Mouse (Mus musculus) Patski (cell line): ENCODE data around the gene Rps26. TPM values are rescaled to one million over a fixed set of nuclear protein-coding genes. Genes with fewer than 3 reads are reported as not detected.
A peak's percentile ranks its signal among the peaks of the same experiment; 100 is the strongest.

ENCODE experiments used
- ATAC-seq: fragments of 100-300 bp; one replicate; pipeline ENCODE4 v1.8.0; 2021
- CTCF ChIA-PET: fragments of 350-600 bp; sonication (Branson Sonifier 250); formaldehyde crosslinking; loops from one replicate; lab custom pipeline; 2022; ENCODE audit warnings: inconsistent platforms; lab: Charles Lee
- POLR2A ChIA-PET: fragments of 350-600 bp; sonication (Branson Sonifier 250); formaldehyde crosslinking; loops from one replicate; lab custom pipeline; 2022; ENCODE audit warnings: antibody characterized with exemption, inconsistent platforms; lab: Charles Lee
- DNase-seq: peaks from one replicate; pipeline ENCODE4 v3.0.0-alpha.2; 2011; ENCODE audit warnings: low read depth, low spot score
- H3K27me3 ChIP-seq: fragments of 371-371 bp; one replicate; pipeline ENCODE4 v1.5.1; 2021
- CTCF ChIP-seq: fragments of 100-300 bp; IDR thresholded peaks from one replicate; pipeline ENCODE4 v1.5.1; 2021
- in situ Hi-C: fragments of 300-500 bp; cut with MboI; formaldehyde crosslinking; loops from 3 replicates; pipeline ENCODE4 v1.11.1; 2018; ENCODE audit warnings: low pct_unique_long_range_greater_than_20kb, mixed read lengths
- polyA plus RNA-seq: library from polyadenylated mRNA; unstranded; gene quantifications from one replicate; pipeline ENCODE4 v1.2.3, GENCODE M21; 2021

Rps26 gene
- polyA plus RNA-seq, 1 experiment from 2014 or later = 259 TPM

DNA sequence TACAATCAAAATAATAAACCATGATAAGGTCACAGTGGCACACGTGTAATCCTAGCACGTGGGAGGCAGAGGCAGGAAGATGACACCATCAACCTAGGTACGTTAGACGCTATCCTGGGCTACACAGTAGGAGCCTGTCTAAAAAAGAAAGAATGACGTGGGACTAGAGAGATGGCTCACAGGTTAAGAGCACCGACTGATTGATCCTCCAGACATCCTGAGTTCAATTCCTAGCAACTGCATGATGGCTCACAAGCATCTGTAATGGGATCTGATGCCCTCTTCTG lies 13.4 kb downstream of the Rps26 start:
- ChIA-PET CTCF (interaction anchor here (0.6 to 2.8 kb wide), 15 partner anchors 9 to 98 kb away, joined by 3 to 24 read pairs (median 5); partner anchors contain the start of genes Esyt1, Pa2g4, Suox and Zc3h10), POLR2A (interaction anchor here (1.0 kb wide), 1 partner anchor 47 kb away, joined by 3 read pairs; the partner anchor contains the start of gene Pa2g4)
- DNase-seq = no peak
- in situ Hi-C loops = loop anchor here (5.0 kb wide), 1 partner anchor 66 kb away; the partner anchor contains the start of genes Rpl41 and Zc3h10
- no peak for TF ChIP-seq CTCF
- ATAC-seq = no peak
- no peaks in the 10 kb centered on the region for H3K27me3 ChIP-seq

- POLR2A ChIA-PET = interaction anchor here (1.0 kb wide), 1 partner anchor 47 kb away, joined by 3 read pairs; the partner anchor contains the start of gene Pa2g4
- CTCF ChIA-PET = interaction anchor here (0.6 to 2.8 kb wide), 17 partner anchors 10 to 271 kb away, joined by 3 to 24 read pairs (median 5); partner anchors contain the start of genes Esyt1, Pa2g4, Suox and Zc3h10
- peak; percentile 94 for TF ChIP-seq CTCF
- ATAC-seq (peak; percentile 54), DNase-seq (no peak)
- in situ Hi-C loops = loop anchor here (5.0 kb wide), 1 partner anchor 65 kb away; the partner anchor contains the start of genes Rpl41 and Zc3h10
- H3K27me3 ChIP-seq = no peaks in the 10 kb centered on the region
Observed at GRCm38 (mm10) chr10:128612433-128613153, 14.0 kb downstream of the Rps26 start.

GRCm38 (mm10) chr10:128606483-128606882 lies 20.1 kb downstream of the Rps26 start:
- CTCF ChIA-PET = interaction anchor here (2.5 kb wide), 1 partner anchor 15 kb away, joined by 7 read pairs; no protein-coding TSS in a partner anchor
- ATAC-seq (no peak), DNase-seq (no peak)
- POLR2A ChIA-PET = no interaction called here
- H3K27me3 ChIP-seq = no peaks in the 10 kb centered on the region
- in situ Hi-C loops = no loop called here
- no peak for TF ChIP-seq CTCF

- in situ Hi-C loops = no loop called here
- POLR2A ChIA-PET = interaction anchor here (0.5 kb wide), 1 partner anchor 13 kb away, joined by 5 read pairs; the partner anchor contains the start of gene Erbb3
- ATAC-seq = no peak
Observed at GRCm38 (mm10) chr10:128602470-128603128, 23.9 kb downstream of the Rps26 start.

DNA sequence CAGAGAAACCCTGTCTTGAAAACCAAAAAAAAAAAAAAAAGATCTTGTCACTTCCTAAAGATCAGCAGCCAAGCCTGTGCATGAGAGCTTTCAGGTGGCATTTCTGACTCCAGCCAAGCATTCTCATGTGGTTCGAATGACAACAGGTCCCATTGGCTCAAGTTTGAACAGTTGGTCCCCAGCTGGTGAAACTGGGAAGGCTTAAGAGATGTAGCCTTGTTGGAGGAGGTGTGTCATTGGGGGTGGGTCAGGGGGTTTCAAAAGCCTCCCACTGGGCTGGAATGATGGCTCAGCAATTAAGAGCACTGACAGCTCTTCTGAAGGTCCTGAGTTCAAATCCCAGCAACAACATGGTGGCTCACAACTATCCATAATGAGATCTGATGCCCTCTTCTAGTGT lies 25.0 kb downstream of the Rps26 start:
- H3K27me3 ChIP-seq = no peaks in the 10 kb centered on the region
- no peak for TF ChIP-seq CTCF
- ChIA-PET POLR2A (no interaction called here), CTCF (interaction anchor here (3.6 kb wide), 1 partner anchor 11 kb away, joined by 24 read pairs; no protein-coding TSS in a partner anchor)
- ATAC-seq = no peak
- no peak for DNase-seq
- in situ Hi-C loops = no loop called here

More at GRCm38 (mm10) chr10:128602470-128603128, 23.9 kb downstream of the Rps26 start:
- CTCF ChIA-PET = interaction anchor here (3.6 kb wide), 1 partner anchor 10 kb away, joined by 24 read pairs; no protein-coding TSS in a partner anchor
- TF ChIP-seq CTCF = no peak
- no peaks in the 10 kb centered on the region for H3K27me3 ChIP-seq
- DNase-seq = no peak

DNA sequence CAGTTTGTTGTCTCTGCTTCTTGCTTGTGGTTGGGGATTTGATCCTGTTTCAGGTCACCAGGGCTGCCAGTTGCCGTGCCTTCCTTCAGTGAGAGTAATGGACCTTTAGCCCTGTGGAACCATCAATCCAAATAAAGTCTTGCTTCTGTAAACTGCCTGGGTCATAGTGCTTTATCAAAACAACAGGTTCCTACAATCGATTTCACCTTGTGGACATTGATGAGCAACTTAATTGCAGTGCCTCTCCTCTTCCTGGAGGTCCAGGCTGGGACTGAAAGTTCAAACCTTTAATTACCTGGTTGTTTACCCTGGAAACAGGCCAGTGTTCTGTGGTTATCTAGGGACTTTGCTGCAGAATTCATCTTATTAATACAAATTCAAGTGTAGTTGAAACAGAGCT lies 28.1 kb downstream of the Rps26 start:
- ATAC-seq (no peak), DNase-seq (no peak)
- CTCF ChIA-PET = interaction anchor here (1.3 kb wide), 1 partner anchor 14 kb away, joined by 5 read pairs; no protein-coding TSS in a partner anchor
- in situ Hi-C loops = no loop called here
- no peak for TF ChIP-seq CTCF
- peaks cover 13% of the 10 kb centered on the region for H3K27me3 ChIP-seq
- POLR2A ChIA-PET = no interaction called here

GRCm38 (mm10) chr10:128592797-128593196 lies 33.8 kb downstream of the Rps26 start:
- ATAC-seq (no peak), DNase-seq (no peak)
- ChIA-PET POLR2A (no interaction called here), CTCF (no interaction called here)
- in situ Hi-C loops = no loop called here
- H3K27me3 ChIP-seq = peaks cover 18% of the 10 kb centered on the region
- no peak for TF ChIP-seq CTCF

DNA sequence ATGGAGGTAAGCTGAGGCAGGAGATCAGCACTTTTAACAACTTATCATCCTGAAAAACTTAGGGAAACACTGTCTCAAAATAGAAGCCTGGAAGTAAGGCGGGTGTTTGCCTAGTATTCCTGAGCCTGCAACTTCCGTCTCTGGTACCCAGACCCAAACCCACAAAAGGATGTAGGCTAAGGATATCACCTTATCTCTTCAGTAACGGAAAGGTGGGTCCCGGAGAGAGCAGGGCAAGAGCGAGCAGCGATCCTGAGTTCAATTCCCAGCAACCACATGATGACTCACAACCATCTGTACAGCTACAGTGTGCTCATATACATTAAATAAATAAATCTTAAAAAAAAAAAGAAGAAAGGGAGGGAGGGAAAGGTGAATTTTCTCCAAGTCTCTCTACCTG lies 35.1 kb downstream of the Rps26 start:
- ATAC-seq (no peak), DNase-seq (no peak)
- in situ Hi-C loops = no loop called here
- peaks cover 18% of the 10 kb centered on the region for H3K27me3 ChIP-seq
- POLR2A ChIA-PET = interaction anchor here (0.7 kb wide), 1 partner anchor 43 kb away, joined by 3 read pairs; no protein-coding TSS in a partner anchor
- CTCF ChIA-PET = interaction anchor here (1.4 to 1.9 kb wide), 2 partner anchors 12 to 14 kb away, joined by 3 to 7 read pairs; no protein-coding TSS in a partner anchor
- TF ChIP-seq CTCF = no peak

GRCm38 (mm10) chr10:128590193-128590690 lies 36.3 kb downstream of the Rps26 start:
- DNase-seq (no peak), ATAC-seq (peak; percentile 57)
- ChIA-PET CTCF (interaction anchor here (0.9 to 1.9 kb wide), 9 partner anchors 10 to 84 kb away, joined by 3 to 11 read pairs (median 4); partner anchors contain the start of genes Pa2g4 and Suox), POLR2A (interaction anchor here (0.6 to 0.8 kb wide), 3 partner anchors 12 to 226 kb away, joined by 3 to 5 read pairs (median 4); partner anchors contain the start of gene Pmel)
- peaks cover 16% of the 10 kb centered on the region for H3K27me3 ChIP-seq
- in situ Hi-C loops = no loop called here
- no peak for TF ChIP-seq CTCF
